8 mouse cellular contexts compared by ENCODE assay signal in genomic region chr7:3616389-3617241, GRCm38 (mm10). TPM values are rescaled to one million over a fixed set of nuclear protein-coding genes. Genes with fewer than 3 reads are reported as not detected.
DNase-seq lines count a peak whose midpoint lies in the region; ATAC-seq and TF ChIP-seq lines count a peak whose summit lies in the region.

No protein-coding gene starts in this region.

- ATAC-seq in kidney, embryonic 14.5 days (ENCODE audit: low FRiP score, low TSS enrichment) = peak; percentile 32
- ATAC-seq in embryonic facial prominence, embryonic 12.5 days (ENCODE audit: insufficient number of reproducible peaks, insufficient read depth, low FRiP score, low TSS enrichment) = no peak
- no peak; the same call in 1 of the 2 replicates for ATAC-seq in limb, embryonic 12.5 days (ENCODE audit: insufficient number of reproducible peaks, insufficient read depth, low FRiP score, low TSS enrichment, low read depth)
- peak; percentile 63 for ATAC-seq in neural tube, embryonic 15.5 days (ENCODE audit: low FRiP score)

- no peaks in the 10 kb centered on the region for H3K9me3 ChIP-seq in kidney, embryonic 14.5 days (ENCODE audit: control insufficient read depth, low read length)
- no peaks in the 10 kb centered on the region for H3K9me3 ChIP-seq in E14TG2a.4 (ENCODE audit: low read length)
- no peaks in the 10 kb centered on the region for H3K9me3 ChIP-seq in embryonic facial prominence, embryonic 12.5 days
- H3K9me3 ChIP-seq in limb, embryonic 12.5 days = no peaks in the 10 kb centered on the region
- H3K9me3 ChIP-seq in neural tube, embryonic 15.5 days (replicated peaks) = no peaks in the 10 kb centered on the region

- TF ChIP-seq CTCF in E14TG2a.4 (conservative IDR thresholded peaks at IDR 0.05; ENCODE audit: low read length) = peak; percentile 90

- H3K4me3 ChIP-seq in kidney, embryonic 14.5 days (ENCODE audit: low read length) = peak overlapping the region; percentile 86; the same call in 1 of the 2 replicates
- H3K4me3 ChIP-seq in E14TG2a.4 (replicated peaks; ENCODE audit: low read length) = peak overlapping the region; percentile 95
- peak overlapping the region; percentile 81 for H3K4me3 ChIP-seq in embryonic facial prominence, embryonic 12.5 days
- peak overlapping the region; percentile 78 for H3K4me3 ChIP-seq in limb, embryonic 12.5 days (replicated peaks)
- peak overlapping the region; percentile 64 for H3K4me3 ChIP-seq in neural tube, embryonic 15.5 days (replicated peaks)

- no peak overlapping the region; the same call in 1 of the 2 replicates for H3K4me2 ChIP-seq in kidney, embryonic 14.5 days (replicated peaks; ENCODE audit: low read depth, low read length)
- H3K4me2 ChIP-seq in embryonic facial prominence, embryonic 12.5 days (replicated peaks) = peak overlapping the region; percentile 79; the same call in 1 of the 2 replicates
- H3K4me2 ChIP-seq in limb, embryonic 12.5 days = no peak overlapping the region
- H3K4me2 ChIP-seq in neural tube, embryonic 15.5 days = peak overlapping the region; percentile 84

- 34% methylated on average over 6 of the region's 6 CpGs for WGBS in kidney, embryonic 14.5 days
- WGBS in embryonic facial prominence, embryonic 12.5 days = 42% methylated on average over 6 of the region's 6 CpGs
- 41% methylated on average over 6 of the region's 6 CpGs for WGBS in limb, embryonic 12.5 days
- WGBS in neural tube, embryonic 15.5 days = 43% methylated on average over 6 of the region's 6 CpGs

- no peak overlapping the region for H3K27ac ChIP-seq in kidney, embryonic 14.5 days (ENCODE audit: low read depth, low read length)
- no peak overlapping the region for H3K27ac ChIP-seq in embryonic facial prominence, embryonic 12.5 days
- H3K27ac ChIP-seq in limb, embryonic 12.5 days = no peak overlapping the region
- H3K27ac ChIP-seq in neural tube, embryonic 15.5 days (replicated peaks) = peak overlapping the region; percentile 64; the same call in 1 of the 2 replicates

- H3K36me3 ChIP-seq in kidney, embryonic 14.5 days (ENCODE audit: control insufficient read depth, insufficient read depth, low read length) = peaks cover 19% of the 10 kb centered on the region
- peaks cover 29% of the 10 kb centered on the region for H3K36me3 ChIP-seq in E14TG2a.4 (ENCODE audit: insufficient read depth, low read length)
- peaks cover 25% of the 10 kb centered on the region for H3K36me3 ChIP-seq in embryonic facial prominence, embryonic 12.5 days
- peaks cover 30% of the 10 kb centered on the region for H3K36me3 ChIP-seq in limb, embryonic 12.5 days
- H3K36me3 ChIP-seq in neural tube, embryonic 15.5 days = peaks cover 18% of the 10 kb centered on the region

- 0 out of 2 replicates have a peak, but pooled peaks cover 5% of the 10 kb centered on the region for H3K4me1 ChIP-seq in kidney, embryonic 14.5 days (ENCODE audit: control insufficient read depth, insufficient read depth, low read length)
- H3K4me1 ChIP-seq in E14TG2a.4 (replicated peaks; ENCODE audit: low read depth, low read length) = peaks cover 27% of the 10 kb centered on the region
- peaks cover 7% of the 10 kb centered on the region; the same call in 1 of the 2 replicates for H3K4me1 ChIP-seq in embryonic facial prominence, embryonic 12.5 days
- peaks cover 7% of the 10 kb centered on the region for H3K4me1 ChIP-seq in limb, embryonic 12.5 days (replicated peaks)
- peaks cover 19% of the 10 kb centered on the region for H3K4me1 ChIP-seq in neural tube, embryonic 15.5 days

- no peak for DNase-seq in kidney, postnatal 10 days
- DNase-seq in c-Kit-positive CD71-positive TER-119-positive erythroid progenitor cells, embryonic 14.5 days (ENCODE audit: low spot score) = no peak
- no peak for DNase-seq in left cerebral cortex, adult 11 months (ENCODE audit: low spot score)

- H3K9ac ChIP-seq in kidney, embryonic 14.5 days (ENCODE audit: low read depth, low read length) = peak overlapping the region; percentile 85; the same call in 1 of the 2 replicates
- H3K9ac ChIP-seq in embryonic facial prominence, embryonic 12.5 days = no peak overlapping the region
- no peak overlapping the region for H3K9ac ChIP-seq in limb, embryonic 12.5 days (replicated peaks)
- no peak overlapping the region for H3K9ac ChIP-seq in neural tube, embryonic 15.5 days (replicated peaks)

- no peaks in the 10 kb centered on the region for H3K27me3 ChIP-seq in kidney, embryonic 14.5 days (ENCODE audit: control insufficient read depth, insufficient read depth, low read length)
- peaks cover under 1% of the 10 kb centered on the region; the same call in 1 of the 2 replicates for H3K27me3 ChIP-seq in E14TG2a.4 (ENCODE audit: insufficient read depth, low read length)
- H3K27me3 ChIP-seq in embryonic facial prominence, embryonic 12.5 days = no peaks in the 10 kb centered on the region
- H3K27me3 ChIP-seq in limb, embryonic 12.5 days = no peaks in the 10 kb centered on the region
- H3K27me3 ChIP-seq in neural tube, embryonic 15.5 days (replicated peaks) = no peaks in the 10 kb centered on the region; the same call in 1 of the 2 replicates

RNA-seq across cellular contexts. Expression of gene Ndufa3, which starts 0.6 kb away (rescaled TPM):
- polyA plus RNA-seq in kidney, embryonic 14.5 days (2014; fragmentation: Nextera tagmentation; extraction: Ambion mirVana) = 463 and 564 TPM in 2 replicates
- polyA plus RNA-seq in embryonic facial prominence, embryonic 12.5 days (2016; fragmentation: Nextera tagmentation; extraction: Ambion mirVana) = 367 and 407 TPM in 2 replicates
- polyA plus RNA-seq in limb, embryonic 12.5 days (2016; fragmentation: Nextera tagmentation; extraction: Ambion mirVana) = 385 and 392 TPM in 2 replicates
- 535 and 605 TPM in 2 replicates for polyA plus RNA-seq in neural tube, embryonic 15.5 days (2015; fragmentation: Nextera tagmentation; extraction: Ambion mirVana)

RNA-seq across cellular contexts. Expression of gene Oscar, which starts 0.7 kb away (rescaled TPM):
- 0.15 and 0.39 TPM in 2 replicates for polyA plus RNA-seq in kidney, embryonic 14.5 days (2014; fragmentation: Nextera tagmentation; extraction: Ambion mirVana)
- polyA plus RNA-seq in embryonic facial prominence, embryonic 12.5 days (2016; fragmentation: Nextera tagmentation; extraction: Ambion mirVana) = 0.22 and 0.23 TPM in 2 replicates
- polyA plus RNA-seq in limb, embryonic 12.5 days (2016; fragmentation: Nextera tagmentation; extraction: Ambion mirVana) = not detected in 2 replicates
- 0.38 and 0.84 TPM in 2 replicates for polyA plus RNA-seq in neural tube, embryonic 15.5 days (2015; fragmentation: Nextera tagmentation; extraction: Ambion mirVana)

RNA-seq across cellular contexts. Expression of gene Tfpt, which starts 13.1 kb away (rescaled TPM):
- polyA plus RNA-seq in kidney, embryonic 14.5 days (2014; fragmentation: Nextera tagmentation; extraction: Ambion mirVana) = 24.2 and 34.9 TPM in 2 replicates
- polyA plus RNA-seq in embryonic facial prominence, embryonic 12.5 days (2016; fragmentation: Nextera tagmentation; extraction: Ambion mirVana) = 38.0 and 38.8 TPM in 2 replicates
- polyA plus RNA-seq in limb, embryonic 12.5 days (2016; fragmentation: Nextera tagmentation; extraction: Ambion mirVana) = 36.5 and 37.8 TPM in 2 replicates
- polyA plus RNA-seq in neural tube, embryonic 15.5 days (2015; fragmentation: Nextera tagmentation; extraction: Ambion mirVana) = 34.6 and 39.7 TPM in 2 replicates

RNA-seq across cellular contexts. Expression of gene Prpf31, which starts 13.2 kb away (rescaled TPM):
- 89.4 and 114 TPM in 2 replicates for polyA plus RNA-seq in kidney, embryonic 14.5 days (2014; fragmentation: Nextera tagmentation; extraction: Ambion mirVana)
- 129 and 130 TPM in 2 replicates for polyA plus RNA-seq in embryonic facial prominence, embryonic 12.5 days (2016; fragmentation: Nextera tagmentation; extraction: Ambion mirVana)
- polyA plus RNA-seq in limb, embryonic 12.5 days (2016; fragmentation: Nextera tagmentation; extraction: Ambion mirVana) = 133 and 136 TPM in 2 replicates
- 85.9 and 93.1 TPM in 2 replicates for polyA plus RNA-seq in neural tube, embryonic 15.5 days (2015; fragmentation: Nextera tagmentation; extraction: Ambion mirVana)

RNA-seq across cellular contexts. Expression of gene Cnot3, which starts 28.5 kb away (rescaled TPM):
- 67.3 and 74.0 TPM in 2 replicates for polyA plus RNA-seq in kidney, embryonic 14.5 days (2014; fragmentation: Nextera tagmentation; extraction: Ambion mirVana)
- polyA plus RNA-seq in embryonic facial prominence, embryonic 12.5 days (2016; fragmentation: Nextera tagmentation; extraction: Ambion mirVana) = 65.5 and 66.1 TPM in 2 replicates
- polyA plus RNA-seq in limb, embryonic 12.5 days (2016; fragmentation: Nextera tagmentation; extraction: Ambion mirVana) = 69.5 and 70.3 TPM in 2 replicates
- polyA plus RNA-seq in neural tube, embryonic 15.5 days (2015; fragmentation: Nextera tagmentation; extraction: Ambion mirVana) = 36.4 and 43.0 TPM in 2 replicates

Comparison
In these comparisons a context has a peak if more than half of its experiments do, and no peak if none do; other contexts are left out.
1. ATAC-seq: peak in kidney, embryonic 14.5 days (single experiment) and neural tube, embryonic 15.5 days (single experiment); none in embryonic facial prominence, embryonic 12.5 days (single experiment) and limb, embryonic 12.5 days (single experiment).
2. H3K4me2 ChIP-seq: peak in embryonic facial prominence, embryonic 12.5 days (single experiment) and neural tube, embryonic 15.5 days (single experiment); none in kidney, embryonic 14.5 days (single experiment) and limb, embryonic 12.5 days (single experiment).
3. Peak in every context shown above with its lines, with median percentiles within 50 percentile points of each other: H3K4me3 ChIP-seq.